Mouse (Mus musculus) midbrain, embryonic 13.5 days (tissue): ENCODE results near the gene Mon2. TPM values are rescaled to one million over a fixed set of nuclear protein-coding genes. Genes with fewer than 3 reads are reported as not detected.

Source experiments
- ATAC-seq: fragments of 200-750 bp; cut with Nextera tagmentation; 2 replicates; pipeline ENCODE4 v1.8.0; 2017; ENCODE audit warnings: mild to moderate bottlenecking, moderate TSS enrichment, moderate library complexity
- H3K27ac ChIP-seq: fragments of 300-500 bp; sonication (generic); 2 replicates; pipeline ENCODE4 v1.5.1; 2015; ENCODE audit warnings: inconsistent platforms, mild to moderate bottlenecking, moderate library complexity
- H3K27me3 ChIP-seq: fragments of 300-500 bp; sonication (generic); 2 replicates; pipeline ENCODE4 v1.6.1; 2015; ENCODE audit warnings: mild to moderate bottlenecking, inconsistent platforms
- H3K36me3 ChIP-seq: fragments of 300-500 bp; sonication (generic); 2 replicates; pipeline ENCODE4 v1.6.1; 2015; ENCODE audit warnings: mild to moderate bottlenecking, inconsistent platforms
- H3K4me1 ChIP-seq: fragments of 300-500 bp; sonication (generic); replicated peaks from 2 replicates; pipeline ENCODE4 v1.6.1; 2015; ENCODE audit warnings: inconsistent platforms
- H3K4me2 ChIP-seq: fragments of 300-500 bp; sonication (generic); replicated peaks from 2 replicates; pipeline ENCODE4 v1.6.1; 2015; ENCODE audit warnings: moderate library complexity, mild to moderate bottlenecking, inconsistent platforms
- H3K4me3 ChIP-seq: fragments of 300-500 bp; sonication (generic); replicated peaks from 2 replicates; pipeline ENCODE4 v1.5.1; 2015; ENCODE audit warnings: mild to moderate bottlenecking, inconsistent platforms
- H3K9ac ChIP-seq: fragments of 300-500 bp; sonication (generic); replicated peaks from 2 replicates; pipeline ENCODE4 v1.6.1; 2015; ENCODE audit warnings: mild to moderate bottlenecking, inconsistent platforms
- H3K9me3 ChIP-seq: fragments of 300-500 bp; sonication (generic); 2 replicates; pipeline ENCODE4 v1.6.1; 2016; ENCODE audit warnings: mild to moderate bottlenecking, inconsistent platforms
- WGBS: fragments of 180-500 bp; shearing (Covaris S2); methylation state at CpG from one replicate; pipeline ENCODE4 v1.1.7; 2015; 5-methylcytosine and 5-hydroxymethylcytosine counted together
- polyA plus RNA-seq: library from polyadenylated mRNA; unstranded; fragments of >200 nt; fragmentation: Nextera tagmentation; extraction: Ambion mirVana; gene quantifications from 2 replicates; pipeline ENCODE4 v1.2.1, GENCODE M21; 2015

Mon2 gene
- polyA plus RNA-seq, 1 experiment from 2014 or later = 29.6 TPM

- H3K9me3 ChIP-seq = no peaks in the 10 kb centered on the region
- H3K9ac ChIP-seq = no peak overlapping the region
- no peaks in the 10 kb centered on the region for H3K27me3 ChIP-seq
- no peak overlapping the region for H3K4me3 ChIP-seq
- no peak overlapping the region for H3K27ac ChIP-seq
- no peak overlapping the region for H3K4me2 ChIP-seq
- H3K36me3 ChIP-seq = no peaks in the 10 kb centered on the region
- H3K4me1 ChIP-seq = no peaks in the 10 kb centered on the region
- no peak for ATAC-seq
- 81% methylated on average over 3 of the region's 3 CpGs for WGBS
These were observed 16.3 kb upstream of the Mon2 start for GRCm38 (mm10) chr10:123092577-123092976.

DNA sequence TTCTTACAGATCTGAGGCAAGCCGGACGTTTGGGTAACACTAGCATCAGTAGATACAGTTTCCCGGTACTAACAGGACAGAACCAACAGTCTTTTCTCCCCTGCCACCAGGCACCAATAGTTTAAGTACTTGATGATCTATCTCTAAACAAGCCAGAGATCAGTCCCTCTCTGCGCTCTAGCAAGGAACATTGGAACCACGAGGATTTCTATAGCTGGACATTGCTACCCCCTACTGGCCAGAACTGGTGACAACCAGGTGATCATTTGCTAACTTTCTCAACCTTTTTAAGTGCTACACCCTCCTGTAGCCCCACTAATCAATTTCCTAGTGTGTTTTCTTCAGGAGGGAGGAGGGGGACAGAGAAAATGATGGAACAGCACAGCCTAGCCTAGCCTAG, 15.4 kb upstream of the Mon2 start:
- H3K4me2 ChIP-seq = no peak overlapping the region
- H3K4me1 ChIP-seq = no peaks in the 10 kb centered on the region
- no peaks in the 10 kb centered on the region for H3K9me3 ChIP-seq
- WGBS = 28% methylated on average over 5 of the region's 5 CpGs
- no peaks in the 10 kb centered on the region for H3K36me3 ChIP-seq
- no peak overlapping the region for H3K9ac ChIP-seq
- H3K4me3 ChIP-seq = no peak overlapping the region
- H3K27ac ChIP-seq = no peak overlapping the region
- no peaks in the 10 kb centered on the region for H3K27me3 ChIP-seq
- ATAC-seq = peak; percentile 79

- H3K9ac ChIP-seq = no peak overlapping the region
- H3K36me3 ChIP-seq = no peaks in the 10 kb centered on the region
- 80% methylated on average over 12 of the region's 12 CpGs for WGBS
- no peaks in the 10 kb centered on the region for H3K9me3 ChIP-seq
- H3K4me1 ChIP-seq = no peaks in the 10 kb centered on the region
- no peak overlapping the region for H3K4me2 ChIP-seq
- ATAC-seq = no peak
- H3K27ac ChIP-seq = no peak overlapping the region
- H3K4me3 ChIP-seq = no peak overlapping the region
- no peaks in the 10 kb centered on the region for H3K27me3 ChIP-seq
These were observed 13.2 kb upstream of the Mon2 start for GRCm38 (mm10) chr10:123089425-123089930.

GRCm38 (mm10) chr10:123086847-123087246, 10.5 kb upstream of the Mon2 start:
- Histone ChIP-seq H3K27ac (no peak overlapping the region), H3K4me2 (no peak overlapping the region), H3K9me3 (no peaks in the 10 kb centered on the region), H3K4me1 (no peaks in the 10 kb centered on the region), H3K9ac (no peak overlapping the region), H3K27me3 (no peaks in the 10 kb centered on the region), H3K4me3 (no peak overlapping the region), H3K36me3 (no peaks in the 10 kb centered on the region)
- WGBS = 76% methylated on average over 2 of the region's 2 CpGs
- no peak for ATAC-seq

- Histone ChIP-seq H3K9ac (no peak overlapping the region), H3K27me3 (no peaks in the 10 kb centered on the region), H3K27ac (no peak overlapping the region), H3K9me3 (no peaks in the 10 kb centered on the region), H3K36me3 (no peaks in the 10 kb centered on the region), H3K4me2 (no peak overlapping the region), H3K4me3 (no peak overlapping the region), H3K4me1 (no peaks in the 10 kb centered on the region)
- no peak for ATAC-seq
- WGBS = 69% methylated on average over 10 of the region's 10 CpGs
These were observed 8.8 kb upstream of the Mon2 start for GRCm38 (mm10) chr10:123084900-123085641.

DNA sequence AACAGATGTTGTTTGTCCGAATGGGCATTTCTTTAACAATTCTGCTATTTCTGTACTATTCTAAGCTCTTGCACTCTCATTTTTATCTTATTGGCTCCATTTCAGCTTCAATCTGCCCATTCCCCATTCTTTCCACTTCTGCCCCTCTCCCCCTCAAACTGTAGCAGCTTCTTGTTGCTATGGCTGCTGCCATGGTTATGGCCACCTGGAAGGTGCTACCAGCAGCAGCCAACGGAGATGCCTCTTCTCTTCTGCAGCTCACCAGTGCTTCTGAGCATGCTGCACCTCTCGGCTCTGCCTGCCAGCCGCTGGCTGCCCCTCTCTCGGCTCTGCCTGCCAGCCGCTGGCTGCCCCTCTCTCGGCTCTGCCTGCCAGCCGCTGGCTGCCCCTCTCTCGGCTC, 8.0 kb upstream of the Mon2 start:
- H3K36me3 ChIP-seq = no peaks in the 10 kb centered on the region
- no peak for ATAC-seq

GRCm38 (mm10) chr10:123075751-123076242, 508 bp downstream of the Mon2 start:
- no peaks in the 10 kb centered on the region for H3K27me3 ChIP-seq
- H3K4me1 ChIP-seq = peaks cover 19% of the 10 kb centered on the region
- no peaks in the 10 kb centered on the region for H3K9me3 ChIP-seq
- ATAC-seq = peak; percentile 86
- H3K36me3 ChIP-seq = peaks cover 13% of the 10 kb centered on the region
- peak overlapping the region; percentile 99 for H3K4me3 ChIP-seq
- H3K4me2 ChIP-seq = peak overlapping the region; percentile 85
- H3K27ac ChIP-seq = peak overlapping the region; percentile 82
- under 1% methylated on average over 39 of the region's 48 CpGs for WGBS
- peak overlapping the region; percentile 94 for H3K9ac ChIP-seq

More for the DNA sequence above, 8.0 kb upstream of the Mon2 start:
- H3K9me3 ChIP-seq = no peaks in the 10 kb centered on the region
- H3K4me3 ChIP-seq = no peak overlapping the region
- no peak overlapping the region for H3K27ac ChIP-seq
- H3K4me1 ChIP-seq = no peaks in the 10 kb centered on the region
- H3K27me3 ChIP-seq = no peaks in the 10 kb centered on the region
- no peak overlapping the region for H3K9ac ChIP-seq
- WGBS = 67% methylated on average over 9 of the region's 9 CpGs
- H3K4me2 ChIP-seq = no peak overlapping the region

DNA sequence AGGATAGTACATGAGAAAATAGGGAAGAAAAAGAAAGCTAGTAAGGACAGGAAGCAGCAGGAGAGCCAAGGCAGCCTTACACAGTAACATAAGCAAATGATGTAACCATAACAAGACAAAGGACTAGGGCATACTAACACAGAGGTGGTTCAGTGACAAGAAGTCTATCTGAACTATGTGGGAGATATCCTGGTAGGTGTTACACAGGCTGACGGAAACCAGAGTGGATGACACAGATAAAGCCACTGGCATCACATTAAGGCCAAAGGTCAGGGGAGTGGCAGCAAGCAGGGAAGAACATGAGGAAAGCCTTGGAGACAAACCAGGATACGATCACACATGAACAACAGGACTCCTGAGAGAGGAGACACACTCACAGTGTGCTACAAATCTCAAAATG, 4.3 kb downstream of the Mon2 start:
- peaks cover 18% of the 10 kb centered on the region for H3K4me1 ChIP-seq
- no peak for ATAC-seq
- no peak overlapping the region for H3K4me3 ChIP-seq
- no peak overlapping the region for H3K27ac ChIP-seq
- no peak overlapping the region for H3K9ac ChIP-seq
- H3K9me3 ChIP-seq = no peaks in the 10 kb centered on the region
- H3K27me3 ChIP-seq = no peaks in the 10 kb centered on the region
- H3K4me2 ChIP-seq = no peak overlapping the region
- H3K36me3 ChIP-seq = peaks cover 26% of the 10 kb centered on the region
- 93% methylated on average over 2 of the region's 2 CpGs for WGBS

GRCm38 (mm10) chr10:123063021-123063420, 13.3 kb downstream of the Mon2 start:
- H3K9me3 ChIP-seq = no peaks in the 10 kb centered on the region
- no peaks in the 10 kb centered on the region for H3K27me3 ChIP-seq
- no peak overlapping the region for H3K9ac ChIP-seq
- H3K27ac ChIP-seq = no peak overlapping the region
- 93% methylated on average over 2 of the region's 2 CpGs for WGBS
- 0 out of 2 replicates have a peak, but pooled peaks cover 2% of the 10 kb centered on the region for H3K4me1 ChIP-seq
- no peak overlapping the region for H3K4me3 ChIP-seq
- H3K4me2 ChIP-seq = no peak overlapping the region
- H3K36me3 ChIP-seq = no peaks in the 10 kb centered on the region; the same call in 1 of the 2 replicates
- ATAC-seq = no peak

DNA sequence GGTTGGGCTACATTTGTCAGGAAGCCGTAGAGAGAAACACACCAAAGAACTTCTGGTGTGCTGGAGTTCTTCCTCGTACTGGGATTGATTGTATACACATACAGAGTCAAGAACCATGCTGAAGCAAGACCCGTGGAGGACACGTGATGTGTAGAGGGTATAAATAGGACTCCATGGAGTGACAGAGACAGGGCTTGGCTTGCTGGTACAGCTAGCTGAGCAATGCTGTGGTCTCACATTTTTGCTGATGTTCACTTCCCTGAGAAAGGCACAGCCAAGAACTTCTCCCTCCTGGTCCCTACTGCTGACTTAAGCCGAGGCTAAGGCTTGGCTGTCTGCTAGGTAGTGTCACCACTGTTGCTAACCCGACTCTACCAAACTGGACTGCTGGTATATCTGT, 15.5 kb downstream of the Mon2 start:
- 96% methylated on average over 6 of the region's 6 CpGs for WGBS
- Histone ChIP-seq H3K9ac (no peak overlapping the region), H3K4me2 (no peak overlapping the region), H3K4me1 (0 out of 2 replicates have a peak, but pooled peaks cover 2% of the 10 kb centered on the region), H3K27me3 (no peaks in the 10 kb centered on the region), H3K4me3 (no peak overlapping the region), H3K27ac (no peak overlapping the region), H3K36me3 (no peaks in the 10 kb centered on the region; the same call in 1 of the 2 replicates), H3K9me3 (no peaks in the 10 kb centered on the region)
- ATAC-seq = no peak

- H3K36me3 ChIP-seq = peaks cover under 1% of the 10 kb centered on the region; the same call in 1 of the 2 replicates
- H3K4me1 ChIP-seq = no peaks in the 10 kb centered on the region
- no peak overlapping the region for H3K27ac ChIP-seq
- no peak overlapping the region for H3K9ac ChIP-seq
- ATAC-seq = no peak
- H3K9me3 ChIP-seq = no peaks in the 10 kb centered on the region
- H3K4me2 ChIP-seq = no peak overlapping the region
- H3K4me3 ChIP-seq = no peak overlapping the region
- 96% methylated on average over 1 of the region's 1 CpGs for WGBS
- H3K27me3 ChIP-seq = no peaks in the 10 kb centered on the region
These were observed 19.2 kb downstream of the Mon2 start for GRCm38 (mm10) chr10:123057082-123057481.

- no peak for ATAC-seq
- no peak overlapping the region for H3K4me2 ChIP-seq
- no peaks in the 10 kb centered on the region for H3K4me1 ChIP-seq
- no peak overlapping the region for H3K27ac ChIP-seq
- H3K27me3 ChIP-seq = no peaks in the 10 kb centered on the region
- H3K4me3 ChIP-seq = no peak overlapping the region
- 79% methylated on average over 10 of the region's 10 CpGs for WGBS
- H3K9me3 ChIP-seq = no peaks in the 10 kb centered on the region
- no peak overlapping the region for H3K9ac ChIP-seq
- H3K36me3 ChIP-seq = peaks cover 4% of the 10 kb centered on the region
These were observed 19.8 kb downstream of the Mon2 start for GRCm38 (mm10) chr10:123056463-123056862.
